Mouse (Mus musculus) hindbrain, embryonic 14.5 days (tissue): Measurements from ENCODE around the gene Scyl1. TPM values are rescaled to one million over a fixed set of nuclear protein-coding genes. Genes with fewer than 3 reads are reported as not detected.

Experiments used
- polyA plus RNA-seq: library from polyadenylated mRNA; unstranded; fragments of >200 nt; fragmentation: Nextera tagmentation; extraction: Ambion mirVana; gene quantifications from 2 replicates; pipeline ENCODE4 v1.2.1, GENCODE M21; 2014

Gene Scyl1
- polyA plus RNA-seq, 1 experiment from 2014 or later, result 73.5 TPM

Other genes with a start within 250 kb of the Scyl1 start
- 0.07 and 0.15 TPM in 2 replicates for gene Ovol1, start 210.8 kb downstream of the Scyl1 start, polyA plus RNA-seq
- gene Ap5b1, start 203.4 kb downstream of the Scyl1 start, polyA plus RNA-seq, result 3.8 and 4.0 TPM in 2 replicates
- 55.1 and 55.3 TPM in 2 replicates for gene Rnaseh2c, start 169.5 kb downstream of the Scyl1 start, polyA plus RNA-seq
- gene Kat5, start 161.2 kb downstream of the Scyl1 start, polyA plus RNA-seq, result 38.4 and 41.0 TPM in 2 replicates
- 30.2 and 31.0 TPM in 2 replicates for gene Rela, start 133.9 kb downstream of the Scyl1 start, polyA plus RNA-seq
- 12.7 and 16.2 TPM in 2 replicates for gene Sipa1, start 107.7 kb downstream of the Scyl1 start, polyA plus RNA-seq
- 11.4 and 11.5 TPM in 2 replicates for gene Map3k11, start 82.7 kb downstream of the Scyl1 start, polyA plus RNA-seq
- gene Pcnx3, start 82.5 kb downstream of the Scyl1 start, polyA plus RNA-seq, result 28.3 and 32.1 TPM in 2 replicates
- 0.36 TPM in 1 of 2 replicates, not detected in the other for gene Kcnk7, start 67.1 kb downstream of the Scyl1 start, polyA plus RNA-seq
- gene Ehbp1l1, start 45.1 kb downstream of the Scyl1 start, polyA plus RNA-seq, result 9.2 and 12.5 TPM in 2 replicates
- 140 and 144 TPM in 2 replicates for gene Fam89b, start 41.8 kb downstream of the Scyl1 start, polyA plus RNA-seq
- 13.8 and 15.8 TPM in 2 replicates for gene Ltbp3, start 30.5 kb downstream of the Scyl1 start, polyA plus RNA-seq
- 11.3 and 13.1 TPM in 2 replicates for gene Frmd8, start 103.9 kb upstream of the Scyl1 start, polyA plus RNA-seq
- gene Slc25a45, start 106.4 kb upstream of the Scyl1 start, polyA plus RNA-seq, result 1.5 and 2.5 TPM in 2 replicates
- 6.1 and 9.4 TPM in 2 replicates for gene Tigd3, start 122.7 kb upstream of the Scyl1 start, polyA plus RNA-seq
- gene Dpf2, start 141.6 kb upstream of the Scyl1 start, polyA plus RNA-seq, result 88.2 and 94.7 TPM in 2 replicates
- 16.9 and 18.5 TPM in 2 replicates for gene Cdc42ep2, start 153.4 kb upstream of the Scyl1 start, polyA plus RNA-seq
- 22.2 and 24.2 TPM in 2 replicates for gene Pola2, start 192.8 kb upstream of the Scyl1 start, polyA plus RNA-seq
- not detected in 2 replicates for gene Slc22a20, start 214.7 kb upstream of the Scyl1 start, polyA plus RNA-seq
- 5.4 and 6.5 TPM in 2 replicates for gene Capn1, start 244.5 kb upstream of the Scyl1 start, polyA plus RNA-seq